Mouse (Mus musculus) hindbrain, embryonic 16.5 days (tissue): ENCODE data around the gene Apoc1. TPM values are rescaled to one million over a fixed set of nuclear protein-coding genes. Genes with fewer than 3 reads are reported as not detected.
A peak's percentile ranks its signal among the peaks of the same experiment; 100 is the strongest.

Source experiments
- ATAC-seq: fragments of 200-750 bp; cut with Nextera tagmentation; 2 replicates; pipeline ENCODE4 v1.8.0; 2017; ENCODE audit warnings: moderate TSS enrichment, moderate library complexity
- H3K27ac ChIP-seq: fragments of 300-500 bp; sonication (generic); 2 replicates; pipeline ENCODE4 v1.5.1; 2014; ENCODE audit warnings: low read depth, mild to moderate bottlenecking, control low read depth, low read length, moderate library complexity
- H3K27me3 ChIP-seq: fragments of 300-500 bp; sonication (generic); replicated peaks from 2 replicates; pipeline ENCODE4 v1.6.1; 2014; ENCODE audit warnings: low read length; ENCODE audit not compliant: control insufficient read depth, insufficient read depth
- H3K36me3 ChIP-seq: fragments of 300-500 bp; sonication (generic); 2 replicates; pipeline ENCODE4 v1.6.1; 2014; ENCODE audit warnings: mild to moderate bottlenecking, low read length, moderate library complexity, mixed read lengths; ENCODE audit not compliant: control insufficient read depth, insufficient read depth
- H3K4me1 ChIP-seq: fragments of 300-500 bp; sonication (generic); 2 replicates; pipeline ENCODE4 v1.6.1; 2014; ENCODE audit warnings: low read depth, low read length; ENCODE audit not compliant: control insufficient read depth, insufficient read depth
- H3K4me2 ChIP-seq: fragments of 300-500 bp; sonication (generic); 2 replicates; pipeline ENCODE4 v1.6.1; 2014; ENCODE audit warnings: mild to moderate bottlenecking, low read length, control low read depth, moderate library complexity
- H3K4me3 ChIP-seq: fragments of 300-500 bp; sonication (generic); 2 replicates; pipeline ENCODE4 v1.5.1; 2014; ENCODE audit warnings: mild to moderate bottlenecking, low read length, control low read depth, moderate library complexity
- H3K9ac ChIP-seq: fragments of 300-500 bp; sonication (generic); 2 replicates; pipeline ENCODE4 v1.6.1; 2014; ENCODE audit warnings: low read depth, mild to moderate bottlenecking, control low read depth, low read length, moderate library complexity
- H3K9me3 ChIP-seq: fragments of 300-500 bp; sonication (generic); 2 replicates; pipeline ENCODE4 v1.6.1; 2014; ENCODE audit warnings: mild to moderate bottlenecking, low read length, moderate library complexity; ENCODE audit not compliant: control insufficient read depth
- WGBS: fragments of 180-500 bp; shearing (Covaris S2); extraction: QIAGEN DNeasy Blood & Tissue Kit; methylation state at CpG from one replicate; pipeline ENCODE4 v1.1.7; 2014; 5-methylcytosine and 5-hydroxymethylcytosine counted together
- polyA plus RNA-seq: library from polyadenylated mRNA; unstranded; fragments of >200 nt; fragmentation: Nextera tagmentation; extraction: Ambion mirVana; gene quantifications from 2 replicates; pipeline ENCODE4 v1.2.1, GENCODE M21; 2015

Gene Apoc1
- polyA plus RNA-seq, 1 experiment from 2014 or later, result 3.1 TPM

DNA sequence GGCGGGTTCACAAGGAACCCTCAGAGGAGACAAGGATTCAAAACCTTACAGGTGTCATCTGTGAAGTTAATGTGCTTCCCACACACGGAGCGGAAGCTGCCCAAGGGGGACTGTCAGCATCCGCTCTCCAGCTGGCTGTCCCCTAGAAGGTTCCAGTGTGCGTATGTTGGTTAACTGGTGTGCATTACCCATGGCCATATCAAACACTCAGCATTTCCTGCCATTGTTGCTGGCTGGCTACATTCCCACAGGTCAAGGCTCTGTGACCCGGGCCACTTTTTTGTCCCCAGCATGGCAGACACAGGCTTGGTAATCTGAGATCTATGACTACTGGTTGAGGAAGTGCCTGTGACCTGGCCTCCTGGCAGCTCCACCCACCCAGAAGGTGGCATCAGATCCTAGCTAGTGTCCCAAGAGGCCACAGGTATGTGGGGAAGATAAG, 30.3 kb upstream of the Apoc1 start:
- Histone ChIP-seq H3K27me3 (no peaks in the 10 kb centered on the region), H3K4me1 (no peaks in the 10 kb centered on the region), H3K9ac (no peak overlapping the region), H3K27ac (no peak overlapping the region), H3K4me2 (no peak overlapping the region), H3K9me3 (peaks cover 2% of the 10 kb centered on the region), H3K36me3 (peaks cover 43% of the 10 kb centered on the region), H3K4me3 (no peak overlapping the region)
- no peak for ATAC-seq
- WGBS, result 90% methylated on average over 6 of the region's 6 CpGs

- 85% methylated on average over 4 of the region's 4 CpGs for WGBS
- H3K36me3 ChIP-seq, result peaks cover 21% of the 10 kb centered on the region
Measured at GRCm38 (mm10) chr7:19719200-19719599, 26.7 kb upstream of the Apoc1 start.

DNA sequence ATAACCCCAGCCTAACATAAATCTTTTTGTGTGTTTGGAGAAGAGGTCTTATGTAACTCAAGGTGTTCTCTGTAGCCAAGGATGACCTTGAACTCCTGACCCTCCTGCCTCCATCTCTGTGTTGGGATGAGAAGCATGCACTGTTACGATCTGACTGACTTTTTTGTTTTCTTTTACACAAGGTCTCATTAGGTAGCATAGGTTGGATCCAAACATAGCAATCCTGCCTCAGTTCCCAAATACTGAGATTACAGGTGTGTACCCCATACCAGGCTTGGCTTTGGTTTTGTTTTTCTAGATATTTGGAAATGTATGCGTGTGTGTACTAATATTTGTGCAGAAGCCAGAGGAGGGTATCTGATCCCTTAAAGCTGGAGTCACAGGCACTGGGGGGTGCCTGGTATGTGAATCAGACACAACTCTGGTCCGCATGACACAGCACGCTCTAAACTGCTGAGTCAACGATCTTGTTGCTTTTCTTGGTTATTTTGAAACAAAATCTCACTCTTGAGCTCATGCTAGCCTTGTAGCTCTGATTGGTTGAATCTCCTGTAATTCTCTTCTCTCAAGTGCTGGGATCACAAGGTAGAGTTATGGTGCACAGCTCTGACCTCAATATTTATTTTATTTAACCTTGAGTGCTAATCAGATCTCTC, 26.0 kb upstream of the Apoc1 start:
- no peak for ATAC-seq

More at GRCm38 (mm10) chr7:19719200-19719599, 26.7 kb upstream of the Apoc1 start:
- H3K27me3 ChIP-seq, result no peaks in the 10 kb centered on the region
- no peak overlapping the region for H3K27ac ChIP-seq
- ATAC-seq, result no peak
- H3K9ac ChIP-seq, result no peak overlapping the region
- H3K9me3 ChIP-seq, result peaks cover 2% of the 10 kb centered on the region
- H3K4me2 ChIP-seq, result no peak overlapping the region
- H3K4me1 ChIP-seq, result peaks cover 9% of the 10 kb centered on the region
- no peak overlapping the region for H3K4me3 ChIP-seq

DNA sequence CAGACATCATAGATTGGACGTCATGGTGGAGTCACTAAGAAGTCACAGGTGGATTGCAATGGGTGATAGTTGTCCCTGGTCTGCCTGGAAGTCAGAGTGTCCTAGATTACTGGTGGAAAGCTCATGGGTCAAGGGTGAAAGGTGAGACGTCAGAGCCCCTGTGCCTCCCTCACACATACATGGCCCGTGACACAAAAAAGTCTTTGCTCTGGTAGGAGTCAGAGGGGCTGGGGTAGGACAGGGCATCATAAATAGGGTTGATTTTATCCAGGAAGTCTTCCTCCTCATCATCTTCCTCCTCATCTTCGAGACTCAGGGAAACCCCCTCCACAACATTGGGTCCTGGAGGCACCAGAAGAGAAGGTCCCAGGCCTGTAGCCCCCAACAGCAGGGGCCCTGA, 24.9 kb upstream of the Apoc1 start:
- no peak overlapping the region for H3K9ac ChIP-seq
- H3K27me3 ChIP-seq, result no peaks in the 10 kb centered on the region
- 86% methylated on average over 4 of the region's 4 CpGs for WGBS
- peaks cover 8% of the 10 kb centered on the region for H3K36me3 ChIP-seq
- ATAC-seq, result no peak
- peaks cover 16% of the 10 kb centered on the region for H3K4me1 ChIP-seq
- no peak overlapping the region for H3K4me3 ChIP-seq
- H3K27ac ChIP-seq, result no peak overlapping the region
- H3K9me3 ChIP-seq, result peaks cover 2% of the 10 kb centered on the region
- H3K4me2 ChIP-seq, result no peak overlapping the region

More for the DNA sequence above, 26.0 kb upstream of the Apoc1 start:
- no peak overlapping the region for H3K9ac ChIP-seq
- peaks cover 16% of the 10 kb centered on the region for H3K4me1 ChIP-seq
- WGBS, result 96% methylated on average over 5 of the region's 5 CpGs
- H3K9me3 ChIP-seq, result peaks cover 2% of the 10 kb centered on the region
- no peak overlapping the region for H3K27ac ChIP-seq
- no peak overlapping the region for H3K4me2 ChIP-seq
- no peaks in the 10 kb centered on the region for H3K27me3 ChIP-seq
- no peak overlapping the region for H3K4me3 ChIP-seq
- H3K36me3 ChIP-seq, result peaks cover 13% of the 10 kb centered on the region

DNA sequence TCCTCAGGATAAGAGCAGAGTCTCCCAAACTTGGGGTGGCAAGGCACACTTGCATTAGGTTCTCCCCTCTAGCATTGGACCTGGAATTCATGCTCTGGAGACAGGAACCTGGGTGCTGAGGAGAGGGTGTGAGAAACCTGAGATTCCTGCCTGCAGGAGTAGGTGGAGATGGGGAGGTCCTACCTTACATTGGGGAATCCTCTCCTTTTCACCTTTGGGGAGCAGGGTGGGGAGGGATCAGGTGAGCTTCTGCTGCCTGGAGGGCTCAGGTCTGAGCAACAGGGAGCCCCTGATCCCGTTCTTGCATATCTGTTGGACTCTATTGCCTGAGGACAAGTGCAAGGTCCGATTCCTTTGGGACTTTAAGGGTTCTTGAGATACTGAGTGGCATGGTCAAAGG, 24.4 kb upstream of the Apoc1 start:
- peaks cover 16% of the 10 kb centered on the region for H3K4me1 ChIP-seq
- peak overlapping the region; percentile 91 for H3K27ac ChIP-seq
- peak overlapping the region; percentile 70 for H3K4me2 ChIP-seq
- H3K9me3 ChIP-seq, result peaks cover 2% of the 10 kb centered on the region
- no peak overlapping the region; the same call in 1 of the 2 replicates for H3K9ac ChIP-seq
- peak overlapping the region; percentile 6 for H3K4me3 ChIP-seq
- WGBS, result 83% methylated on average over 2 of the region's 2 CpGs
- no peaks in the 10 kb centered on the region for H3K27me3 ChIP-seq
- peaks cover 8% of the 10 kb centered on the region for H3K36me3 ChIP-seq
- no peak for ATAC-seq

DNA sequence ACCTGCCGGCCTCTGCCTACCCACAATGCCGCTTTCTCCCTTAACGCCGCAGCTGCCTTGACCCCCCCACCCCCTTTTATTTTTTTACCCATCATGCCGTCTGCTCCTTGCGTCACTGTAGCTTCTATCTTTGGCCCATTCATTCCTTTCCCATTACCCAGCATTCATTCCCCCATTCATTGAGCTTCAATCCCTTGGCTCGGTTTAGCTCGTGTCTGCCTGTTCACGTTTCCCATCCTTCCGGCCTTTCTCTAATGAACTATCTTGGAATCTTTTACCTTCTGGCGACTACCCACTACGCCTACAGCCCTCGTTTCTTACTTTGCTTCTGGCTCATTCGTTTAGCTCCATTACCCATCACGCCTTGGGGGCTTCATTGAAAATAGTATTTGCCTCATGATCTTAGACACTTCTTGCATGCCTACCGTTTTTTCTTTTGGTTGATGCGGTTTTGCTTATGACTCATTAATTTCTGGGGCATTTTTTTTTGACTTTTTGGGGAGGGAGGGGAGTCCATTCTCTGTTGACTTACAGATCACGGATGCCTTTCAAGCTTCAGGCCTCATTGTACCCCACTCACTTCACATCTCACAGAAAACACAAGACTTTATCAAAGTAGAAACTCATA, 23.7 kb upstream of the Apoc1 start:
- Histone ChIP-seq H3K27me3 (no peaks in the 10 kb centered on the region), H3K4me1 (peaks cover 16% of the 10 kb centered on the region), H3K9me3 (peaks cover under 1% of the 10 kb centered on the region), H3K4me2 (peak overlapping the region; percentile 70), H3K36me3 (peaks cover 3% of the 10 kb centered on the region), H3K27ac (peak overlapping the region; percentile 91), H3K9ac (peak overlapping the region; percentile 56), H3K4me3 (peak overlapping the region; percentile 42)
- WGBS, result 5% methylated on average over 18 of the region's 18 CpGs
- no peak for ATAC-seq

- Histone ChIP-seq H3K4me2 (peak within 1 kb of the TSS; percentile 74), H3K9ac (peak within 1 kb of the TSS; percentile 84), H3K27me3 (no peaks in the 10 kb centered on the region), H3K9me3 (no peaks in the 10 kb centered on the region), H3K4me3 (peak within 1 kb of the TSS; percentile 75), H3K4me1 (peaks cover 16% of the 10 kb centered on the region), H3K27ac (peak within 1 kb of the TSS; percentile 91), H3K36me3 (peaks cover 5% of the 10 kb centered on the region)
- under 1% methylated on average over 54 of the region's 59 CpGs for WGBS
- ATAC-seq, result peak; percentile 99
Measured at GRCm38 (mm10) chr7:19715239-19716054, 23.0 kb upstream of the Apoc1 start, which contains the start of gene Tomm40. Tomm40 (minus strand) TSS chr7:19715438.

DNA sequence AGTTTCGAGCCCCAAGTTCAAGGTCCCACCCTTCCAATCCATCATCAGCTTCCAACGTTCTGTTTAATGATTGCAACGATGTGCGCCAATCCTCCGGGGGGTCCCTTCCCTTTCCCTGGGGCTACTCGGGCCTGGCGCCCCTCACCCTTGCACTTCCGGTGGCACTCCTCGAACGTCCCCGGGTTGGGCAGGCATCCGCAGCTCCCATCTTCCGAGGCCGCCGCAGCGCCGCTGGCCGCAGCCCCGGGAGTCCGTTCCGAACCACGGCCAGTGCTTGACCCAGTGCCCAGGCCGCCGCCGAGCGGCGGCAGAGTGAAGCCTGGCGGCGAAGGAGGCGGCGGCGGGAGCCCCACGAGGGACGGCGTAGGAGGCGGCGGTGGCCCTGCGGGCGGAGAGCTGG, 22.4 kb upstream of the Apoc1 start:
- Histone ChIP-seq H3K9me3 (no peaks in the 10 kb centered on the region), H3K9ac (peak overlapping the region; percentile 84), H3K4me1 (peaks cover 16% of the 10 kb centered on the region), H3K27ac (peak overlapping the region; percentile 71), H3K27me3 (no peaks in the 10 kb centered on the region), H3K4me3 (peak overlapping the region; percentile 75), H3K36me3 (peaks cover 8% of the 10 kb centered on the region), H3K4me2 (peak overlapping the region; percentile 74)
- no peak for ATAC-seq
- under 1% methylated on average over 37 of the region's 39 CpGs for WGBS

GRCm38 (mm10) chr7:19713598-19713997, 21.1 kb upstream of the Apoc1 start:
- no peak overlapping the region for H3K9ac ChIP-seq
- no peak overlapping the region for H3K4me3 ChIP-seq
- H3K9me3 ChIP-seq, result no peaks in the 10 kb centered on the region
- peaks cover 19% of the 10 kb centered on the region for H3K36me3 ChIP-seq
- no peak overlapping the region for H3K4me2 ChIP-seq
- H3K27ac ChIP-seq, result no peak overlapping the region
- no peak for ATAC-seq
- H3K4me1 ChIP-seq, result peaks cover 16% of the 10 kb centered on the region
- WGBS, result 96% methylated on average over 9 of the region's 9 CpGs
- H3K27me3 ChIP-seq, result no peaks in the 10 kb centered on the region
